Mouse (Mus musculus): ENCODE data around the gene Steap3.
A peak's percentile ranks its signal among the peaks of the same experiment; 100 is the strongest.

Gene Steap3

GRCm38 (mm10) chr1:120198151-120198550, 74.4 kb downstream of the Steap3 start:
- DNase-seq (ENCODE audit: low read depth): no peak

- peak; percentile 55 for DNase-seq (ENCODE audit: low read depth)
These were observed 75.3 kb downstream of the Steap3 start for GRCm38 (mm10) chr1:120197189-120197588.

DNA sequence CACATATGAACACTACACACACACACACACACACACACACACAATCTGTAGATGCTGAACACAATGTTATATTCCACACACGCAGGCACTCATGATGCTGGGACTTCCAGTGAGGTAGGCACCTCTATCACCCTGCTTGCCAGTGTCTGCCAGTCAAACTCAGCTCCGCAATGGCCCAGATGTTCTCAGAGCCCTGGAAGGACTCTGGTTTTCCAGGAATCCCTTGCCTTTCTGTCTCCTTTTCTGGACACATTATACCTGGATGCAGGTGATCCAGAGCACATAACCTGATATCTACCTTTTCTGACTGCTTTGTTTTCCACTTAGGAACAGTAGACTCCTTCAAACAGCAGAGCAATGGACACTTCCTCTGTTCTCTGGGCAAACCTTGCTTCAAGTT, 75.8 kb downstream of the Steap3 start:
- no peak for DNase-seq (ENCODE audit: low read depth)

GRCm38 (mm10) chr1:120195947-120196346, 76.6 kb downstream of the Steap3 start:
- no peak for DNase-seq (ENCODE audit: low read depth)

- no peak for DNase-seq (ENCODE audit: low read depth)
These were observed 78.9 kb downstream of the Steap3 start for GRCm38 (mm10) chr1:120193586-120193985.

- DNase-seq (ENCODE audit: low read depth): no peak
These were observed 80.2 kb downstream of the Steap3 start for GRCm38 (mm10) chr1:120192321-120192720.

DNA sequence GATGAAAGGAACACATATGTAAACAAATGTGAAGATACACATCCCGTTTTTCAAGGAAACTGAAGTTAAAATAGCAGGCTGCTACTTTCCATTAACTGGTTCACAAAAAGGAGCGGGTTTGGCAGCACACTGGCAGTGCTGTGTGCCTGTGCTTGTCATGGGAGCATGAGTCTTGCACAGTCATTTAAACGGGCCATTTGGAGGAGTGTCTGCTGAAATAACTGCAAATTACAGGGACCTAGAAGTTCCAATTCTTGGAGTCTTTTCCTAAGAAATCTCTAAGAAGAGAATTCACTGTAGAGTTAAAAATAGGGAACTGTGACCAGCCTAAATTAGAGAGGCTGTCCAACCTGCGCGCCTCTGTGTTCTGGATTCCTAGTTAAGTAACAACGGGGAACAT, 81.6 kb downstream of the Steap3 start:
- no peak for DNase-seq (ENCODE audit: low read depth)

DNA sequence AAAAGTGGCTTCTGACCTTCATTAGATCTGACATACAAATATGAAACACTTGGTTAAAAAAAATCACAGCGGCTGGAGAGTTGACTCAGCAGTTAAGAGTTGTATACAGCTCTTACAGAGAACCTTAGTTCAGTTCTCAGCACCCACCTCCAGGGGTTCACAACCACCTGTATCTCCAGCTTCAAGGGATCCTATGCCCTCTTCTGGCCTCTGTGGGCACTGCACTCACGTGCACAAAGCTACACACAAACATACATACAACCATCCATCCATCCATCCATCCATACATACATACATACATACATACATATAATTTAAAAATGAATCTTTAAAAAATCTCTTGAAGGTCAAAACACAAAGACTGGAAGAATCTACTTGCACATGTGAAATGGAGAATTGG, 82.2 kb downstream of the Steap3 start:
- DNase-seq (ENCODE audit: low read depth): no peak

GRCm38 (mm10) chr1:120189206-120189605, 83.3 kb downstream of the Steap3 start:
- no peak for DNase-seq (ENCODE audit: low read depth)

GRCm38 (mm10) chr1:120187059-120187458, 85.4 kb downstream of the Steap3 start:
- no peak for DNase-seq (ENCODE audit: low read depth)

DNA sequence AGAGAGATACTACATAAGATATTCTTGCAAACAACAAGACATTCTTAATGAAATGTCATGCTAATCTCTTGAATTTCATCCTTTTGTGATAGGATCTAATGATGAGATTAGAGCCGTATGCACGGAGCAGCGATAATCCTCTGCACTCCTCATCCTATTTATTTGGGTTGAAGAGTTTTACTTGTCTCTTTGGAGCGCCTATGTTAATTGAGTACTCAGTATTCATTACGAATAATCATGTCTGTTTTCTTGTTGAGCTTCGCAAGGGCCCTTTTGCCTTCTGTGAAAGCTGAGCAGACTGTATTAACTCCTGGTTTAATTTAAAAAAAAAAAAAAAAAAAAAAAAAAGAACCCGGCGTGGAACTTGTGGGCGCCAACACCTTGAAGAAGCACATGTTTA, 85.8 kb downstream of the Steap3 start:
- no peak for DNase-seq (ENCODE audit: low read depth)

- no peak for DNase-seq (ENCODE audit: low read depth)
These were observed 86.3 kb downstream of the Steap3 start for GRCm38 (mm10) chr1:120186204-120186603.

- no peak for DNase-seq (ENCODE audit: low read depth)
These were observed 95.4 kb downstream of the Steap3 start for GRCm38 (mm10) chr1:120177141-120177540.

GRCm38 (mm10) chr1:120176313-120176712, 96.2 kb downstream of the Steap3 start:
- DNase-seq (ENCODE audit: low read depth): no peak

DNA sequence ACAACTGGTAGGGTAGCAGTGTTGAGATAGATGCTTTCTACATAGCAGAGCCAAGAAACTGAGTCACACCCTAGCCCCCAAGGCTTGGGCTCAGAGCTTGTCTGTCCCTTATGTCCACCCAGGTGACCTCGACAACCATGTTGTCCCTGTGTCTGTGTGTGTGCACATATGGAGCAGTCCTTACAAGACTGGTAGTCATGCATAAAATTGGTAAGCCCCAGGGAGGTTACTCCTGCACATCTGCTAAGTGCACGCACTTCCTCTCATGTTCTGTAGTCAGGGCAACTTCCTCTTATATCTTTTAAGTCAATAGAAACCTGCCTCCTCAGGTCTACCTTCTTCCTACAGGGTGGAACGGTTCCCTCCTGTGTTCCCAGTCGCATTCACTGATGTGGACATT, 97.5 kb downstream of the Steap3 start:
- no peak for DNase-seq (ENCODE audit: low read depth)

DNA sequence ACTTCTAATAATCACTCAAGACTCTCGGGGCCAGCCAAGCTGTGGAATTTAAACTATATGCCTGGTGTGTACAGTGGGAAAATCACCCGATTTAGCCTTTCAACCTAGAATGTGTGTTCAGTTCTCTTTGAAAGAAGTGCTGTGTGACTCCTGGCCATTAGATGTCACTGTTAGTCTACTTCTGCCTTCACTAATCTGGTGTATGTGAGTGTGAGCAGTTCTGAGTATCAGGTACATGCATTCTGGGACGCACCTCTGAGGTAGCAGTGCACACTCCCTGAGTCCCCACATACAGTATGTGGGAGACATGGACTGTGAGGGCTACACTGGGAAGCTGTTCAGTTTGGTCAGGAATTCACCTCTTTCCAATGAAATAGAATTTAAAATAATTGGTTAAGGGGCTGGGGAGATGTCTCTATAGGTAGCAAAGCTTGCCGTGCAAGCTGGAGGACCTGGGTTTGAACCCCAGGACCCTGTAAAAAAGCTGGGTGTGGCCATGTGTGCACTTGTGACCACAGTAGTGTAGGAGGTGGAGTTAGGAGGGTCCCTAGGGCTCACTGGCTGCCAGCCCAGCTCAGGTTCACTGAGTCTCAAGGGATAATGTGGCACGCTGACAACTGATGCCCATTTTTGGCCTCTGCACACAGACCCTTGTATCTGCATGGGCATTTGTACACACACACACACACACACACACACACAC, 100.5 kb downstream of the Steap3 start:
- no peak for DNase-seq (ENCODE audit: low read depth)

DNA sequence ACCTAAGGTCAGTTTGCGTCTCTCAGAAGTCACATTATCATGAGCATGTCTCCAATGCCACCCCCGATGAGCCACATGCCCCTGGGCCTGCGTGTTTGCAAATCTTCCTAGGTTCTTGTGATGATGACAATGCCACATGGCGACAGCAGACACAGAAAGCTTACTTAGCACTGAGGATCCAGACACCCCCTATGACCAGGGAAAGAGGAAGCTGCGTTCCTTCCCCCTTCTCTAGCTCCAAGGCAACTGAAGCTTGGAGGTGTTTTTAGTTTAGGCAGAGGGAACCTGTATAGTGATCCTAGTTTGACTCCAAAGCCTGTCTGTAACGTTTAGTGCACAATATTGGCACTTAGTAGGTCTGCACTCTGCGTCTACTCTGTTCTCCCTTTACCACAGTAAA, 102.2 kb downstream of the Steap3 start:
- no peak for DNase-seq (ENCODE audit: low read depth)

DNA sequence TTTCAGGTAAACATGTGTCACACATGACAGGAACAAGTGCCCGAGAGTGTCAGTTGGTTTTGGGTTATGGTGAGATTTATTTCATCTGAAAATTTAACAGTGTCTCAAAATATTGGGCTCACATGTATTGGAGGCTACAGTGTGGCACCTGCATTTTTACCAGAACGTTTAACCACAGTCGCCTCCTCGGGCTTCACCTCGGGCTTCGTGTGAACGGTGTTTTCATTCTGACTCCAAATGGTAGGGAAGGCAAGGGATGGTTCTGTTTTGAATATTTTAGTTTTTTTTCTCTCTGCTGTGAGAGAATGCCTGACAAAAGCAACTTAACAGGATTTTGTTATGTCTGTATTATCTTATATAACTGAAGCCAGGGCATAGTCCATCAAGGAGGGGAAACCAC, 103.8 kb downstream of the Steap3 start:
- DNase-seq (ENCODE audit: low read depth): no peak

DNA sequence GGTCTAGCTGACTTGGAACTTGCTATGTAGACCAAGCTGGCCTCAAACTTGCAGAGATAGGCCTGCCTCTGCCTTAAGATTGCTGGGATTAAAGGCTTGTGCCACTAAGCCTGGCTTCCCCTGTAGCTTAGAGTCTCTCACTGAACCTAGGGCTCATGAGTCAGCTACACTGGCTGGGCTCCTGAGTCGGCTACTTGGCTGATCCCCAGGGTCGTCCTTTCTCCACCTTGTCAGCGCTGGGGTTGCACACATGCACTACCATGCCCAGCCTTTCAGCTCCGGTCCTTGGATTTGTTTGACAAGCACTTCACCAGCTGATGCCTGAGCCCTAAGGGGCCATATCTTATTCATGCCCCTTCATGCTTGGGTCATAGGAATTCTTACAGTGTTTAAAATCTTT, 104.5 kb downstream of the Steap3 start:
- DNase-seq (ENCODE audit: low read depth): no peak

GRCm38 (mm10) chr1:120162616-120163015, 109.9 kb downstream of the Steap3 start:
- no peak for DNase-seq (ENCODE audit: low read depth)

GRCm38 (mm10) chr1:120161502-120161901, 111.0 kb downstream of the Steap3 start:
- no peak for DNase-seq (ENCODE audit: low read depth)

GRCm38 (mm10) chr1:120158474-120159127, 113.9 kb downstream of the Steap3 start:
- DNase-seq (ENCODE audit: low read depth): no peak

GRCm38 (mm10) chr1:120155325-120155724, 117.2 kb downstream of the Steap3 start:
- no peak for DNase-seq (ENCODE audit: low read depth)

- DNase-seq (ENCODE audit: low read depth): no peak
These were observed 118.3 kb downstream of the Steap3 start for GRCm38 (mm10) chr1:120154232-120154631.

All from fibroblast of lung, adult 2 months (primary cell).